Mouse (Mus musculus): Measurements from ENCODE around the gene Gm10322.

DNA sequence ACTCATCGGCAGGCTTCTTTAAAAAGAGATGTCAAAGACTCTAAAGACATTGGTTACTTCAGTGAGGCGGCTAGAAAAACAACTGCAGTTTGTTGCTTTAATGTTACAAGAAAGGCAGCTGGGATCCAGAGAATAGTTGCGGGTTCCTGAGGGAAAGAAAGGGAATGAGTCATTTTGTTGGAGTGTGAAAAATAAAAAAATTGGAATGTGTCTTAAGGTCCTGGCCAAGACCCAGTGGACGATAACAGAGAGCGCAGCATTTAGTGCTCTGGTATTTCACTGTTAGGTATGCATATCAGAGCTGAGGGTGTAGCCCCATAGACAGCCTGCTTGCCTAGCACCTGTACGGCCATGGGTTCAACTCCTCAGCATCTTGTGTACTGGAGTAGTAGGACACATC is 22.7 kb downstream of the Gm10322 start:
- no peak for TF ChIP-seq CTCF (IDR thresholded peaks at IDR 0.05; ENCODE audit: low read depth, low read length)
- TF ChIP-seq POLR2AphosphoS5 (IDR thresholded peaks at IDR 0.05; ENCODE audit: insufficient replicate concordance, low read depth, low read length), result no peak
